Mouse (Mus musculus) mature B cell (primary cell): ENCODE data around the gene Cish.

Experiments
- in situ Hi-C: fragments of 300-500 bp; cut with MboI; formaldehyde crosslinking; loops from 2 replicates; pipeline ENCODE4 v1.14.3; 2019

The Cish gene

GRCm38 (mm10) chr9:107277603-107278002, 18.2 kb upstream of the Cish start:
- in situ Hi-C loops: loop anchor here (25.0 kb wide), 1 partner anchor 590 kb away; the partner anchor contains the start of gene Tex264

- in situ Hi-C loops: loop anchor here (25.0 kb wide), 1 partner anchor 591 kb away; the partner anchor contains the start of gene Tex264
Measured at GRCm38 (mm10) chr9:107278126-107278525, 17.7 kb upstream of the Cish start.

DNA sequence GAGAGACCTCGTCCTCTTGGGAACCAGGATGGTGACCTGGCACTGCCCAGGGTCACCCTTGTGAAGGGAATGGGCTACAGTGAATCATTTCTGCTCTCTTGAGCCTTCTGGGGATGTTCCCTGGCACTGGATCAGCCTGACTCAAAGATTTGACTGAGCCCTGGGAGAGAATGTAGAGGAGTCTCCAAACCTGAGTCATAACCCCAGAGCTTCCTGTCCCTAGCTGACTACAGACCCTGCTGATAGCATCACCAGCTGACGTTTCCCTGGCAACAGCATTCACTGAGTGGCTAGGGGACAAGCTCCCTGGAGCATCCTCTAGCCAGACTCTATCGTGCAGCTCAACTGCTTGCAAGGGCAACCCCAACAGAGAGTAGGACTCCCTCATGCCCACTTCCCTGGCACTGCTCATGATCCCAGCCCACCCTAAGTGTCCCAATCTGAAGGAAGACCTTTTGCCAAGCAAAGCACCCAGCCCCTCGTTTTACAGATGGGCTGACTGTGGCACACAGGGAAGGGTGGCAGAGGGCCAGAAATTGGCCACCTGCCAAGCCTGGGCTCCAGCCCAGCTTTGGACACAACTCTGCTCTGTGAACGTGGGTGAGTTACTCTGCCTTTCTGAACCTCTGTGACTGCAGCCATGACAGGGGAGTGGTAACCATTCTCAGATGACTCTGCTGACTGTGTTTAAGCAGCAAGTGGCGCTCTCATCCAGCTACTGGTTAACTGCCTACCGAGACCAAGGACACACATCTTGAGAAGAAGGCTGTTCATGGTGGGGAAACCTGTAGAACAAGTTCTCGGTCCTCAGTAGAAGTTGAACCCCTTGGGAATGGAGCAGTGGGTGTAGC, 17.1 kb upstream of the Cish start:
- in situ Hi-C loops: loop anchor here (25.0 kb wide), 1 partner anchor 591 kb away; the partner anchor contains the start of gene Tex264

GRCm38 (mm10) chr9:107279378-107280321, 16.2 kb upstream of the Cish start:
- in situ Hi-C loops: loop anchor here (25.0 kb wide), 1 partner anchor 592 kb away; the partner anchor contains the start of gene Tex264

GRCm38 (mm10) chr9:107280322-107281027, 15.4 kb upstream of the Cish start:
- in situ Hi-C loops: loop anchor here (25.0 kb wide), 1 partner anchor 593 kb away; the partner anchor contains the start of gene Tex264

DNA sequence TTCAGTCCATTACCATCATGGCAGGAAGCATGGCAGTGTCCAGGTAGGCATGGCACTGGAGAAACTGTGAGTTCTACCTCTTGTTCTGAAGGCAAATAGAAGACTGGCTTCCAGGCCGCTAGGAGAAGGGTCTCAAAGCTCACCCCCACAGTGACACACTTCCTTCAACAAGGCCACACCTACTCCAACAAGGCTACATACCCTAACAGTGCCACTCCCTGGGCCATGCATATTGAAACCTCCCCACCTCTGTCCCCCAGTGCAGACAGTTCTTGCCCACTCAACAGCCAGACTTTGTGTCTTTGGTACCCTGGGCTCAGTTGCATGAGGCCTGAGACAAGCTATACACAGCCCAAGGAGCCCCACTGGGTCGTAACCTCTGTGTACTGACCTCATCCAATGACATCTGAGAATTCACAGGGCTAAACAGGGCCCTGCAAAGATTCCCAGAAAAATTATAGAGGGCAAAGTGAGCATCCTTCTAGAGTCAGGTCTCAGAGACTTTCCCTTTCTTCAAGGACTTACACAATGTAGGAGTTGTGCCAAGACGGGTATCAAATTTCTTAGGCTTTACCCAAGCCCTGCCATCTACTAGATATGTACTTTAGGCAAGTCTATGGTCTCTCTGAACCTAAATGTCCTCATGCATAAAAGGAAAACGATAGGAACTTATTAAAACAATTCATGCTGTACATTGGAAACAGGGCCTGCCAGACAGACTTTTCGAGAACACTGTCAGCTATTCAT, 14.4 kb upstream of the Cish start:
- in situ Hi-C loops: loop anchor here (25.0 kb wide), 1 partner anchor 594 kb away; the partner anchor contains the start of gene Tex264

DNA sequence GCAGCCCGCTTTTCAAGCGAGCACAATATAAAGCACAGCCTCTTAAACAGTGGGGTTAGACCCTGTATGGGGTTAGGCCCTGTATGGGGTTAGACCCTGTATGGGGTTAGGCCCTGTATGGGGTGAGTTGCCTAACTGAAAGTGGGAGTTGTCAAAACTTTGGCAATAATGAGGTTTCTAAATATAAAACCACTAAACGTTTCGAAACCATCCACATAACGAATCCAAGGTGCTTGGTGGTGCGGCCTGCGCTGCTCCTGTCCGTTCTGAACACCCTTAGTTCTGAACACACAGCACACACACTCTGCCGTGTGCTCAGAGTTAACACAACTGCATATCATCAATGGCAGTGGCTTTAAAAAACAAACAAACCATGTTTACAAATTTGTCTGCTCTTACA, 12.9 kb upstream of the Cish start:
- in situ Hi-C loops: loop anchor here (25.0 kb wide), 1 partner anchor 596 kb away; the partner anchor contains the start of gene Tex264

- in situ Hi-C loops: loop anchor here (25.0 kb wide), 1 partner anchor 598 kb away; the partner anchor contains the start of gene Tex264
Measured at GRCm38 (mm10) chr9:107285009-107285408, 10.8 kb upstream of the Cish start.

- in situ Hi-C loops: loop anchor here (25.0 kb wide), 1 partner anchor 600 kb away; the partner anchor contains the start of gene Tex264
Measured at GRCm38 (mm10) chr9:107287294-107287693, 8.5 kb upstream of the Cish start.

GRCm38 (mm10) chr9:107288105-107288650, 7.6 kb upstream of the Cish start:
- in situ Hi-C loops: loop anchor here (25.0 kb wide), 1 partner anchor 601 kb away; the partner anchor contains the start of gene Tex264

DNA sequence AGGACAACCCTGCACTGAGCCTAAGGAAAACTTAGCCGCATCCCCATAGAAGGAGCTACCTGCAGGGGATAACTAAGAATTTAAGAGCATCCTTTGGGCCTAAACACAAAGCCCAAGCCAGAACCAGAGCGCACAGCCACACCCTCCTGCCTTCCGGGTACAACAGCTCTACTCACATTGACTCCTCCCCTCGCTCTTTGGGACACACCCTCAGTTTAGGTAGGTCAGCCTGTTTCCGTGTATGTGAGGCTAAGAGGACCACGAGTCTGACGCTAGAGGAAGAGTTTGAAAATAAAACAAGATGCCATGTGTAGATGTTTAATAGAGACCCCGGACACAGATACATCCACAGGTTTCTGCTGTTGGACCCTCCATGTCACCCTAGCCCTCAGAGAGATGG, 7.1 kb upstream of the Cish start:
- in situ Hi-C loops: loop anchor here (25.0 kb wide), 1 partner anchor 601 kb away; the partner anchor contains the start of gene Tex264

DNA sequence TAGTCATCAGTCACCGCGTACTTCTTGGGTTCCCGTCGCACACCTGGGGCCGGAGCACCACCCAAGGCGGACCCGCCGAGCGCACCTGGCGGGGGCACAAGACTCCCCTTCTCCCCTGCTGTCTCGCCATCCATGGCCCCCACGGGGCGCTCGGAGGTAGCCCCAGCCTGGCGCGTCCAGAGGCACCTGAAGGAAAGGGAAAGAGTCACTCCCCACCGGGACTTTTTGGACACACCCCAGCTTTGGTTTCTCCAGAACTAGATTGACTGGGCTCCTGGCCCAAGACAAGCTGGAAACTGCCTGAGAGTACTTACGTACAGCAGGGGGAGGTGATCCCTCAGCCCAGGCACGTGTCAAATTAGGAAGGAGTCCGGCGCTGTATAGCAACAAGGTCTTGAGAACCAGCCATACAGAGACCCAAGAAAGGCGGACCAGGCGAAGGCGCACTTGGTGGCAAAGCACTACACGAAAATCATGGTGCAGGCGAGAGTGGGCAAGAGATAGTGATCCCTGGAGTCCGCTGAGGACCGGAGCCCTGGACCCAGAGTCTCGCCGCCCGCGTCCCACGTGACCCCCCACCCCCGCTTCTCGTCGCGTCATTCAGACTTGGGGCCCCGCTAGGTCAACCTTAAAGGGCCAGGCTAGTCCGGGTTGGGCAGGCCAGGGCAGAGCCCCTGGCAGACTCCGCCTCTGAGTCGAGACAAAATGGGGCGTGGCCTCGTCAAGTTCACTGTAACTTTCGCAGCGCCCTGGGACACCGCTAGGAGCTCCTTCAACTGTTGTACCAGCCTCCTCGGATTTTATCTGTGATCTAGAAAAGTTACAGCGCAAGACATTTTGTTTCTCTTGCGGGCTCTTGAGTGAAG, 6.4 kb upstream of the Cish start, which contains the start of gene Mapkapk3:
Gene Mapkapk3, minus strand, starts transcription at position 667 of the 866 bp plus-strand sequence.
- in situ Hi-C loops: loop anchor here (10.0 to 25.0 kb wide), 2 partner anchors 385 to 602 kb away; partner anchors contain the start of gene Tex264

DNA sequence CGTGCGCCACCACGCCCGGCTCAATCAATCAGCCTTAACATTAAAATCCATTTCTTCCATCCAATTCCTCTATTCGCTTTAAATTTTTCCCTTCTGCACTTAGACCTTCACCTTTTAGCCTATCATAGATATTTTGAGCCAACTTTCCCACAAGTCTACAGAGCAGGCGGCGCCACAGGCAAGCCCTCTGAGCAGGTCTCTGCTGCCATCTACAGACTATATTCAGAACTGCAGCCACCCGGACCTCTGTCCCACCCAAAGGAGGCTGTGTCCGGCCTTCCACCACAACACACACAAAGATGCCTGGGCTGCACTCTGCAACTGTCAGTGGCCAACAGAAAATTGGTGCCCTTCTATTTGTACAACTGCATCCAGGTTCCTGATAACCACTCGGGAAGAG, 4.9 kb upstream of the Cish start:
- in situ Hi-C loops: loop anchor here (10.0 to 25.0 kb wide), 2 partner anchors 386 to 604 kb away; partner anchors contain the start of gene Tex264

- in situ Hi-C loops: loop anchor here (10.0 to 25.0 kb wide), 2 partner anchors 389 to 607 kb away; partner anchors contain the start of gene Tex264
Measured at GRCm38 (mm10) chr9:107294249-107294648, 1.6 kb upstream of the Cish start.

DNA sequence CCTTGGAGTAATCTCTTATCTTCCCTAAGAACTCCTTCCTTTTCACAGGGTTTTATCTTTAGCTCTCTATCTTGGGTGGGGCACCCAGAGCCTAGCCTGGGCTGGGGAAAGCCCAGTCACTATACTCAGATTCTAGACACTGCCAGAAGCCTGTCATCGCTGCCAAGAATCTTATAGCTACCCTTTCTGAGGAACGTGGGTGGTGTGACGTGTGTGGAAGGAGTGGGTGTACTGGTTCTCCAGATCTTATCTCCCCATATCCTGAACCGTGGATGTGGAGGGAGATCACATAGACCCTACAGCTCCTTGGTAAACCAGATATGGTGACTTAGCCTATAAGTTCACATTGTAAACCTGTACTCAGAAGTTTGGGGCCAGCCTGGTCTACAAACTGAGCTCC, 210 bp upstream of the Cish start:
- in situ Hi-C loops: loop anchor here (5.0 to 25.0 kb wide), 3 partner anchors 37 to 608 kb away; partner anchors contain the start of gene Tex264

GRCm38 (mm10) chr9:107296041-107296440, 215 bp downstream of the Cish start:
- in situ Hi-C loops: loop anchor here (5.0 to 25.0 kb wide), 3 partner anchors 36 to 609 kb away; partner anchors contain the start of gene Tex264

DNA sequence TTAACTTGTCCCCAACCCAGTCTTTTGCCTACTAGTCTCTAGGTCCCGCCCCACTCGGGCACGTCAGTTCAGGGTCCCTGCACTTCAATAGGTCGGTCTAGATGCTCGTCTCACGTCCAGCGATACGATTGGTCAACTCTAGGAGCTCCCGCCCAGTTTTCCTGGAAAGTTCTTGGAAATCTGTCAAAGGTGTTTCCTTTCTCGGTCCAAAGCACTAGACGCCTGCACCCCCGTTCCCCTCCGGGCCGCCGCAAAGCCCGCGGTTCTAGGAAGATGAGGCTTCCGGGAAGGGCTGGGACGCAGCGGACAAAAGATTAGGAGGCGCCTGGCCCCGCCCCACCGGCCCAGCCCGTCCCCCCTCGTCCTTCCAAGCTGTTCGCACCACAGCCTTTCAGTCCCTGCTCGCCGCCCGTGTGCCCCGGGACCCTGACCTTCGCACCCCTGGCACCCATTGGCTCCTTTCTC, 707 bp downstream of the Cish start:
- in situ Hi-C loops: loop anchor here (5.0 to 25.0 kb wide), 3 partner anchors 36 to 609 kb away; partner anchors contain the start of gene Tex264

DNA sequence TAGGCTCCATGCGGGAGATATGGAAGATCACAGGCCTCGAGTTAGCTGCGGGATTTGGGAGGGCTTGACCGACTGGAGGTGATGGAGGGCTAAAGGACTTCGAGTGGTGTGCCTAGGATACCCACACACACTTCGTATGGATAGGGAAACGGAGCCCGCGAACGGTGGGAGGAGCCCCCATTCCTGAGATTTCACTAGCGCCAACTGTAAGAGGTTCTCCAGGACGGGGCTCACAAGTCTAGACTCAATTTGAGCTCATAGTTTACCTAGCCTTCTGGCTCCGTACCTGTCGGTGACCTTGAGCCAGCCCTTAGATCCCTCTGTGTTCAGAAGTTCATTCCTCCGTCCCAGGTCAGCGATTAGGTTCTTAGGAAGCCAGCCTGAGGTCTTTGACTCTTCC, 1.2 kb downstream of the Cish start:
- in situ Hi-C loops: loop anchor here (5.0 to 25.0 kb wide), 3 partner anchors 35 to 610 kb away; partner anchors contain the start of gene Tex264
